Mouse (Mus musculus): Measurements from ENCODE around the gene Gm42791. TPM values are rescaled to one million over a fixed set of nuclear protein-coding genes. Genes with fewer than 3 reads are reported as not detected.

Gm42791 gene
- polyA plus RNA-seq, 1 experiment from 2014 or later = 5.8 TPM

DNA sequence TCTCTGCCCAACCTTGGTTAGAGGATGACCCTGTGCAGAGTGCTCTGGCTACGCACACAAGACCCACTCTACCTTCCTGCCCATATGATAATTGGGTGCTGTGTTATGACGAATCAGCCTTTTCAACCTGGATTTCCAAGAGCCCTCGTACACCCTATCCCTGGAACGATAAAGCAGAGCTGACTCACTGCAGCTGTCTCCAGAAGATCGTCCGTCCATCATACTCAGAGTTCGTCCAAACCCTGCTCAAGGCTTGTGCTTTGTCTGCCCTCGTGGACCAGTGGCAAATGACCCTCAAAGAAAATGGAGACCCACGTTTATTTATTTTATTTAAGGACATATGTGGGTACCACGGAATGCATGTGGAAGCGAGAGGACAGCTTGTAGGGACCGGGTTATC lies 19.9 kb downstream of the Gm42791 start:
- no peak for ATAC-seq
- 93% methylated on average over 12 of the region's 12 CpGs for WGBS

DNA sequence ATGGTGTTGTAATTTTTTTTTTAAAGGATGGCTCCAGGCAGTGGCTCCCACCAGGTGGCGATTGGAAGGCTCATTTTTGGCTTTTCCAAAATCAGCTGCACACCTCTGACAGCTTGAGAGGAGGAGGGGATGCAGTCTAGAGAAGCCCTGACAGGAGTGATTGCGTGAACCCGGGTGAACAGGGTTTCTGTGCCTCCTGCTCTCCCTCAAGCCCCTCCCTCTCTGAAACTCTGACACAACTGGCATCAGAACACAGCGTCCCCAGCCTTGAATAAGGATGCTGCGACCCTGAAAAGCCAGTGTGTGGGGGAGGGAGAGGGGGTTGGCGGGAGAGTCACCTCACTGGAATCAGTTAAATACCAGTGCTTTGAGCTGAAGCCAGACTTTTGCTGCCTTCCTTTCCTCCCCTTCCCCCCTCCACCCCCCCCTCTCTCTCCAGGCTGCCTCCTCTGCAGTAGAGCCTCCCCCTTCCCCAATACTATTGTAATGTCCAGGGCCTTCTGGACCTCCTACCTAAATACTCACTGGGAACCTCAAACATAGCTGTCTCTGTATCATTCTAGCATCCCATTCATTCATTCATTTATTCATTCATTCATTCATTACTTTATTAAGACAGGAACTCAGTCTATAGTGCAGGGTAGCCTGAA lies 21.8 kb downstream of the Gm42791 start:
- no peak overlapping the region for H3K9ac ChIP-seq (replicated peaks; ENCODE audit: low read depth, low read length)
- no peak overlapping the region for H3K4me2 ChIP-seq (ENCODE audit: low read length)
- no peaks in the 10 kb centered on the region for H3K36me3 ChIP-seq (ENCODE audit: control insufficient read depth, insufficient read depth)
- H3K27ac ChIP-seq (ENCODE audit: low read length) = no peak overlapping the region
- no peak overlapping the region for H3K4me3 ChIP-seq (replicated peaks; ENCODE audit: low read length)
- WGBS = 5% methylated on average over 6 of the region's 6 CpGs
- peak; percentile 68 for ATAC-seq
- no peaks in the 10 kb centered on the region for H3K9me3 ChIP-seq (ENCODE audit: control insufficient read depth, low read length)
- no peaks in the 10 kb centered on the region for H3K27me3 ChIP-seq (replicated peaks; ENCODE audit: control insufficient read depth, insufficient read depth, low read length)
- H3K4me1 ChIP-seq (replicated peaks; ENCODE audit: control insufficient read depth, insufficient read depth, low read length) = peaks cover 10% of the 10 kb centered on the region; the same call in 1 of the 2 replicates

More for the DNA sequence above, 19.9 kb downstream of the Gm42791 start:
- Histone ChIP-seq H3K27ac (ENCODE audit: low read length) (no peak overlapping the region), H3K9ac (replicated peaks; ENCODE audit: low read depth, low read length) (no peak overlapping the region), H3K4me3 (replicated peaks; ENCODE audit: low read length) (no peak overlapping the region), H3K4me2 (ENCODE audit: low read length) (no peak overlapping the region), H3K9me3 (ENCODE audit: control insufficient read depth, low read length) (no peaks in the 10 kb centered on the region), H3K36me3 (ENCODE audit: control insufficient read depth, insufficient read depth) (no peaks in the 10 kb centered on the region), H3K4me1 (replicated peaks; ENCODE audit: control insufficient read depth, insufficient read depth, low read length) (peaks cover 10% of the 10 kb centered on the region; the same call in 1 of the 2 replicates), H3K27me3 (replicated peaks; ENCODE audit: control insufficient read depth, insufficient read depth, low read length) (no peaks in the 10 kb centered on the region)

DNA sequence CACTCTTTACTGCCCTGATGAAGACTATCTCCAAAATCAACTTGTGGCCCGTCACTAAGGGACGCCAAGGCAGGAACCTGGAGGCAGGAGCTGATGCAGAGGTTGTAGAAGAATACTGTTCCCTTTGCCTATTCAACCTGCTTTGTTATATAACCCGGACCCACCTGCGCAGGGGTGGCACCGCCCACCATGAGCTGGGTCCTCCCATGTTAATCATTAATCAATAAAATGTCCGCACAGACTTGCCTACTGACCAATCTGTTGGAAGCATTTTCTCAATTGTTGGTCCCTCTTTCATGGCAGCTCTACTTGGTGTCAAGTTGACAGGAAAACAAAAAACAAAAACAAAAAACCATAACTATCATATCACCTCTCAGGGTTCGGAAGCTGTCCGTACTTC lies 22.8 kb downstream of the Gm42791 start:
- H3K4me1 ChIP-seq (replicated peaks; ENCODE audit: control insufficient read depth, insufficient read depth, low read length) = peaks cover 7% of the 10 kb centered on the region; the same call in 1 of the 2 replicates
- H3K27ac ChIP-seq (ENCODE audit: low read length) = no peak overlapping the region
- H3K9ac ChIP-seq (replicated peaks; ENCODE audit: low read depth, low read length) = no peak overlapping the region
- WGBS = 90% methylated on average over 8 of the region's 8 CpGs
- no peaks in the 10 kb centered on the region for H3K9me3 ChIP-seq (ENCODE audit: control insufficient read depth, low read length)
- H3K27me3 ChIP-seq (replicated peaks; ENCODE audit: control insufficient read depth, insufficient read depth, low read length) = no peaks in the 10 kb centered on the region
- H3K36me3 ChIP-seq (ENCODE audit: control insufficient read depth, insufficient read depth) = no peaks in the 10 kb centered on the region
- no peak overlapping the region for H3K4me2 ChIP-seq (ENCODE audit: low read length)
- H3K4me3 ChIP-seq (replicated peaks; ENCODE audit: low read length) = no peak overlapping the region
- no peak for ATAC-seq

DNA sequence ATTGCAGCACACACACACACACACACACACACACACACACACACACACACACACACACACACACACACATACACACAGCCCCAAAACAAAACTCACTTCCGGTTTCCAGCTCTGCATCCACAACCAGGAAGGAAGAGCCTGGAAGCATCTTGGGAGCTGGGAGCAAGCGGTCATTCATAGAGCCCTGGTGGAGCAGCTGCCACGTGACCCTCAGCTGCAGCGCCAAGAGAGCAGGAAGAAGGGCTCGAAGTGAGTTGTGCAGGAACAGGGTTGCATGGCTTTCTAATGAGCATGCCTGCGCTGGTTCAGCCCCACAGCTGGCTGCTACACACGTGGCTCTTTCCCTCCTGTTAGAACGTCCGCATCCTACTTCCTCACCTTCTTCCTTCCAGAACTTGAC lies 25.3 kb downstream of the Gm42791 start:
- no peak overlapping the region for H3K4me2 ChIP-seq (ENCODE audit: low read length)
- H3K36me3 ChIP-seq (ENCODE audit: control insufficient read depth, insufficient read depth) = no peaks in the 10 kb centered on the region
- no peak for ATAC-seq
- no peaks in the 10 kb centered on the region for H3K27me3 ChIP-seq (replicated peaks; ENCODE audit: control insufficient read depth, insufficient read depth, low read length)
- no peaks in the 10 kb centered on the region for H3K9me3 ChIP-seq (ENCODE audit: control insufficient read depth, low read length)
- H3K4me3 ChIP-seq (replicated peaks; ENCODE audit: low read length) = no peak overlapping the region
- WGBS = 67% methylated on average over 9 of the region's 9 CpGs
- H3K27ac ChIP-seq (ENCODE audit: low read length) = no peak overlapping the region
- no peak overlapping the region for H3K9ac ChIP-seq (replicated peaks; ENCODE audit: low read depth, low read length)
- H3K4me1 ChIP-seq (replicated peaks; ENCODE audit: control insufficient read depth, insufficient read depth, low read length) = peaks cover 26% of the 10 kb centered on the region

DNA sequence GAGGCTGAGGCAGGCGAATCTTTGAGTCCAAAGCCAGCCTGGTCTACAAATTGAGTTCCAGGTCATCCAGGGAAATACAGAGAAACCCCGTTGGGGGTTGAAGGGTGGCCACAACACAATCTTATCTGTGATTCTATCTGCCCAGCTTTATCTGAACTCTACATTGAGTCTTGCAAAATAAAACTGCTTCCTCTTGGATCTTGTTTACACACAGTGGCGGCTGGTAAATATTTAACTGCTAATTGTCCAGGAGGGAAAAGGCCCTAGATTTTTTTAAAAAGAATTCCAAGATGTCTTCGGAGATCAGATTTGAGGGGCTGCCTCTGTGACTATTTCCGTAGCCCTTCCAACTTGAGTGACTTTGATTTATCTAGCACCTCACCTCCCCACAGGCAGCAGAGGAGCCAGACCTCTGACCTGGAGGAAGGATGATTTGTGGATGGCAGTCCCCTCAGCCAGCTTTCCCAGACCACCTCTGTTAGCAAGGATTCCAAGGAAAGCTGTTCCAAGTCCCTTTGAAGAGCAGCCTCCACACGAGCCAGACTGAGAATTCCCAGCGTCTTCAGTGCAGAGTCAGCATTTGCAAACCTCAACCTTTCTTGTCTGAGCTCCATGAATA lies 25.9 kb downstream of the Gm42791 start:
- Histone ChIP-seq H3K4me1 (replicated peaks; ENCODE audit: control insufficient read depth, insufficient read depth, low read length) (peaks cover 27% of the 10 kb centered on the region), H3K9ac (replicated peaks; ENCODE audit: low read depth, low read length) (no peak overlapping the region), H3K4me2 (ENCODE audit: low read length) (no peak overlapping the region), H3K9me3 (ENCODE audit: control insufficient read depth, low read length) (no peaks in the 10 kb centered on the region), H3K36me3 (ENCODE audit: control insufficient read depth, insufficient read depth) (no peaks in the 10 kb centered on the region), H3K4me3 (replicated peaks; ENCODE audit: low read length) (no peak overlapping the region), H3K27ac (ENCODE audit: low read length) (no peak overlapping the region), H3K27me3 (replicated peaks; ENCODE audit: control insufficient read depth, insufficient read depth, low read length) (no peaks in the 10 kb centered on the region)
- 78% methylated on average over 7 of the region's 7 CpGs for WGBS
- ATAC-seq = no peak

DNA sequence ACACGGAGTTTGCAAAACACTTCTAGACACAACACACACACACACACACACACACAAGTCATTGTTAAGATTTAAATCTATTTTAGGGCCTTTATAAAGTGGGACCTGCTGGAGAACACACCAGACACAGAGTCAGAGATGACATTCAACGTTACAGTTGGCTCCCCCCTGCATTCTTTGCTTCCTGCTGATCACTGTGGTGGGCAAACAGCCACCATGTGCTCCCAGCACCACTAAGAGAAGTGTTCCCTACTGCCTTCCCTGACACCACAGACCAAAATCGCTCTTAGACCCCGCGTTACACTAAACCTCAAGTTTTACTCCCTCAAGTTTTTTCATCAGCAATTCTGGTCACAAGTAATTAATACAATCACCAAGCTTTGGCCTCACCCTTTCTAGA lies 26.8 kb downstream of the Gm42791 start:
- H3K27ac ChIP-seq (ENCODE audit: low read length) = no peak overlapping the region
- WGBS = 81% methylated on average over 5 of the region's 5 CpGs
- H3K36me3 ChIP-seq (ENCODE audit: control insufficient read depth, insufficient read depth) = no peaks in the 10 kb centered on the region
- no peak overlapping the region for H3K4me2 ChIP-seq (ENCODE audit: low read length)
- H3K9me3 ChIP-seq (ENCODE audit: control insufficient read depth, low read length) = no peaks in the 10 kb centered on the region
- peaks cover 23% of the 10 kb centered on the region for H3K4me1 ChIP-seq (replicated peaks; ENCODE audit: control insufficient read depth, insufficient read depth, low read length)
- no peak overlapping the region for H3K4me3 ChIP-seq (replicated peaks; ENCODE audit: low read length)
- H3K27me3 ChIP-seq (replicated peaks; ENCODE audit: control insufficient read depth, insufficient read depth, low read length) = no peaks in the 10 kb centered on the region
- no peak overlapping the region for H3K9ac ChIP-seq (replicated peaks; ENCODE audit: low read depth, low read length)
- ATAC-seq = no peak

DNA sequence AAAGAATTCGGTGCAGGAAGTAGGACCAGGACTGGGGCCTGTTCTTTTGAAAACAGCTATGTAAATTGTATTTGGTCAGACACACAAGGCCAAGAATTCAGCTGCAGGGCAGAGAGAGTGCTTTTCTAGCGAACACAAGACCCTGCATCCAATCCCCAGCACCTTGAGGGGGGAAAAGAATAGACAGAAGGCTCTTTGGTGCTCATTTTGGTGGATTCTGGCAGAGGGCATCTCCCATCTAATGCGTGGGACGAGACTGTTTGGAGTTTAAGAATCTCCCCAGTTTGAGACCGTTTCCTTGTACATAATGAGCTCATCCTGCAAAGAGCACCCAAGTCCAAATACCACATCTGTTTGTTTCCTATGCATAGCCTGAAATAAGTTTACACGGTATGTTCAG lies 28.6 kb downstream of the Gm42791 start:
- 0 out of 2 replicates have a peak overlapping the region, but pooled peaks have one; percentile 18 for H3K9ac ChIP-seq (replicated peaks; ENCODE audit: low read depth, low read length)
- peak overlapping the region; percentile 29 for H3K4me2 ChIP-seq (ENCODE audit: low read length)
- H3K27me3 ChIP-seq (replicated peaks; ENCODE audit: control insufficient read depth, insufficient read depth, low read length) = no peaks in the 10 kb centered on the region
- no peak overlapping the region for H3K4me3 ChIP-seq (replicated peaks; ENCODE audit: low read length)
- no peaks in the 10 kb centered on the region for H3K36me3 ChIP-seq (ENCODE audit: control insufficient read depth, insufficient read depth)
- H3K4me1 ChIP-seq (replicated peaks; ENCODE audit: control insufficient read depth, insufficient read depth, low read length) = peaks cover 19% of the 10 kb centered on the region
- ATAC-seq = no peak
- H3K27ac ChIP-seq (ENCODE audit: low read length) = peak overlapping the region; percentile 82
- no peaks in the 10 kb centered on the region for H3K9me3 ChIP-seq (ENCODE audit: control insufficient read depth, low read length)
- 53% methylated on average over 6 of the region's 6 CpGs for WGBS

DNA sequence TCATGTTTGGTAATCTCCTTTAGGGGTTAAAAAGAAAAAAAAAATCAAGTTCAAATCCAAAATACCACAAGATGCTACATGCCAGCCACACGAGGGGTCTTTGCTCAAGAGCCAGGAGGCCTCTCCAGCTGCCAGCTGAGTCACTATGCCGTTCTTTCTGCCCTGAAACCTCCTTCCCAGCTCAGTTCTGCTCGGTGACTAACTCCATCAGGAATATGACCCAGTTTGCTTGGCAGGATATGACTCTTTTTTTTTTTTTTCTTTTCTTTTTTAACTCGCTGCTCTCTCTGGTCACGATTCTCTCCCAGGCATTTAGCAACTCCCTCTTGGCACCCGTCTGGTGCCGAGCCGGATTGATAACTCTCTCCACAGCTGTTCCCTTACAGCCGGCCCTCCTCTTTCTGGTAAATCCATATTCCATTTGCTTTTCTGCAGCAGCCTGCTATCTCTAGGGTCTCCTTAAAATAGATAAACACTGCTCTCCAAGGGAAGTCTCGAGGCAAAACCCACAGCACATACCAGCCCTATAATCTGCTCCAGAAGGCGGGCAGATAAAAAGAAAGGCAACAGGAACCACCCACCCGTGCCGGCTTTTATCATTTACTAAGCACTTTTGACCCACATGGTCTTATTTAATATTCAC lies 29.1 kb downstream of the Gm42791 start:
- H3K27ac ChIP-seq (ENCODE audit: low read length) = peak overlapping the region; percentile 82
- H3K4me2 ChIP-seq (ENCODE audit: low read length) = peak overlapping the region; percentile 29
- 27% methylated on average over 13 of the region's 13 CpGs for WGBS
- no peaks in the 10 kb centered on the region for H3K9me3 ChIP-seq (ENCODE audit: control insufficient read depth, low read length)
- no peak overlapping the region for H3K4me3 ChIP-seq (replicated peaks; ENCODE audit: low read length)
- H3K27me3 ChIP-seq (replicated peaks; ENCODE audit: control insufficient read depth, insufficient read depth, low read length) = no peaks in the 10 kb centered on the region
- ATAC-seq = peak; percentile 69
- H3K9ac ChIP-seq (replicated peaks; ENCODE audit: low read depth, low read length) = 0 out of 2 replicates have a peak overlapping the region, but pooled peaks have one; percentile 18
- no peaks in the 10 kb centered on the region for H3K36me3 ChIP-seq (ENCODE audit: control insufficient read depth, insufficient read depth)
- H3K4me1 ChIP-seq (replicated peaks; ENCODE audit: control insufficient read depth, insufficient read depth, low read length) = peaks cover 19% of the 10 kb centered on the region

DNA sequence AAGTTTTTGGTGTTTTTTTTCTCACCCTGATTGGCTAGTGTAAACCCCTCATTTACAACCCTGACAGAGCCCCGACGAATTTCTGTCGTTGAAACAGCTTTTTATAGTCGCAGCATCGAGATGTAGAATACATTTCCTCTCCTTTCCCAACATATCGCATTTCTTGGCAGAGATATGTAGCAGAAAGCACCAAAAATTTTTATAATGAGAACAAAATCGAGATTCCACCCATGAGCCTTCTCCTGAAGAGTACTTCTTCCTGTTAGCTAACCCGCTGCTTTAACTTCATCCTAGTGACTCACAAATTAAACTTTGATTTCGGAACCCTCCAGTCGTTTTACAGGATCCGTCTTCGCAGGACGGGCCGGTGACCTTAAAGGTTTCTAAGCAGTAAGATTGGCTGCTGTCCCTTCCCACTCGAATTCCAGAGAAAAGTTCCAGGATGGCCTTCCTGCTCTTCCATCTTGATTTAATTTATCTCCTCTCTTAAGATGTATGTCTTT lies 29.8 kb downstream of the Gm42791 start:
- peak overlapping the region; percentile 29; the same call in 1 of the 2 replicates for H3K4me2 ChIP-seq (ENCODE audit: low read length)
- no peaks in the 10 kb centered on the region for H3K27me3 ChIP-seq (replicated peaks; ENCODE audit: control insufficient read depth, insufficient read depth, low read length)
- H3K27ac ChIP-seq (ENCODE audit: low read length) = peak overlapping the region; percentile 82
- H3K4me3 ChIP-seq (replicated peaks; ENCODE audit: low read length) = no peak overlapping the region
- peaks cover 19% of the 10 kb centered on the region for H3K4me1 ChIP-seq (replicated peaks; ENCODE audit: control insufficient read depth, insufficient read depth, low read length)
- peak; percentile 43 for ATAC-seq
- H3K9ac ChIP-seq (replicated peaks; ENCODE audit: low read depth, low read length) = no peak overlapping the region
- no peaks in the 10 kb centered on the region for H3K36me3 ChIP-seq (ENCODE audit: control insufficient read depth, insufficient read depth)
- WGBS = 72% methylated on average over 15 of the region's 15 CpGs
- H3K9me3 ChIP-seq (ENCODE audit: control insufficient read depth, low read length) = no peaks in the 10 kb centered on the region

All from forebrain, embryonic 16.5 days (tissue).